Mouse (Mus musculus) CH12.LX (cell line): Measurements from ENCODE around the gene Krtap13. TPM values are rescaled to one million over a fixed set of nuclear protein-coding genes. Genes with fewer than 3 reads are reported as not detected.

Experiments
- polyA plus RNA-seq: library from polyadenylated mRNA; unstranded; fragments of >175 nt; gene quantifications from 2 replicates; pipeline ENCODE4 v1.2.1, GENCODE M21; 2012; ENCODE audit warnings: low read depth; ENCODE audit not compliant: insufficient read length
- total RNA-seq, 2 experiments: library from RNA; depleted of rRNA; stranded (reverse); fragments of 300-350 nt in 1 of 2; fragments of >200 nt in 1 of 2; gene quantifications; 2 replicates each; pipeline ENCODE4 v1.2.3; 2012 to 2014

Gene Krtap13
- total and polyA plus RNA-seq, 3 experiments = not detected

Other genes starting within 250 kb of the Krtap13 start
Only the 20 nearest of the 21 such genes appear.
- gene Cldn8, start 188.5 kb downstream of the Krtap13 start, total RNA-seq (2012; rRNA removed) = not detected in 2 replicates
- not detected in 2 replicates for gene Cldn8, start 188.5 kb downstream of the Krtap13 start, total RNA-seq (2014; rRNA removed)
- gene Cldn8, start 188.5 kb downstream of the Krtap13 start, polyA plus RNA-seq = not detected in 2 replicates
- not detected in 2 replicates for gene Krtap24-1, start 139.4 kb downstream of the Krtap13 start, total RNA-seq (2012; rRNA removed)
- gene Krtap24-1, start 139.4 kb downstream of the Krtap13 start, total RNA-seq (2014; rRNA removed) = not detected in 2 replicates
- gene Krtap24-1, start 139.4 kb downstream of the Krtap13 start, polyA plus RNA-seq = not detected in 2 replicates
- gene 2310079G19Rik, start 124.0 kb downstream of the Krtap13 start, total RNA-seq (2012; rRNA removed) = not detected in 2 replicates
- gene 2310079G19Rik, start 124.0 kb downstream of the Krtap13 start, total RNA-seq (2014; rRNA removed) = not detected in 2 replicates
- not detected in 2 replicates for gene 2310079G19Rik, start 124.0 kb downstream of the Krtap13 start, polyA plus RNA-seq
- gene Krtap26-1, start 103.8 kb downstream of the Krtap13 start, total RNA-seq (2012; rRNA removed) = not detected in 2 replicates
- gene Krtap26-1, start 103.8 kb downstream of the Krtap13 start, total RNA-seq (2014; rRNA removed) = not detected in 2 replicates
- gene Krtap26-1, start 103.8 kb downstream of the Krtap13 start, polyA plus RNA-seq = not detected in 2 replicates
- gene Krtap27-1, start 80.0 kb downstream of the Krtap13 start, total RNA-seq (2012; rRNA removed) = not detected in 2 replicates
- gene Krtap27-1, start 80.0 kb downstream of the Krtap13 start, total RNA-seq (2014; rRNA removed) = not detected in 2 replicates
- gene Krtap27-1, start 80.0 kb downstream of the Krtap13 start, polyA plus RNA-seq = not detected in 2 replicates
- gene 2310061N02Rik, start 43.7 kb downstream of the Krtap13 start, total RNA-seq (2012; rRNA removed) = not detected in 2 replicates
- gene 2310061N02Rik, start 43.7 kb downstream of the Krtap13 start, total RNA-seq (2014; rRNA removed) = not detected in 2 replicates
- not detected in 2 replicates for gene 2310061N02Rik, start 43.7 kb downstream of the Krtap13 start, polyA plus RNA-seq
- gene Krtap13-1, start 22.8 kb downstream of the Krtap13 start, total RNA-seq (2012; rRNA removed) = not detected in 2 replicates
- not detected in 2 replicates for gene Krtap13-1, start 22.8 kb downstream of the Krtap13 start, total RNA-seq (2014; rRNA removed)
- gene Krtap13-1, start 22.8 kb downstream of the Krtap13 start, polyA plus RNA-seq = not detected in 2 replicates
- not detected in 2 replicates for gene 2310034C09Rik, start 7.2 kb upstream of the Krtap13 start, total RNA-seq (2012; rRNA removed)
- not detected in 2 replicates for gene 2310034C09Rik, start 7.2 kb upstream of the Krtap13 start, total RNA-seq (2014; rRNA removed)
- gene 2310034C09Rik, start 7.2 kb upstream of the Krtap13 start, polyA plus RNA-seq = not detected in 2 replicates
- not detected in 2 replicates for gene 2310057N15Rik, start 22.6 kb upstream of the Krtap13 start, total RNA-seq (2012; rRNA removed)
- gene 2310057N15Rik, start 22.6 kb upstream of the Krtap13 start, total RNA-seq (2014; rRNA removed) = not detected in 2 replicates
- not detected in 2 replicates for gene 2310057N15Rik, start 22.6 kb upstream of the Krtap13 start, polyA plus RNA-seq
- gene Gm5965, start 26.3 kb upstream of the Krtap13 start, total RNA-seq (2012; rRNA removed) = not detected in 2 replicates
- not detected in 2 replicates for gene Gm5965, start 26.3 kb upstream of the Krtap13 start, total RNA-seq (2014; rRNA removed)
- gene Gm5965, start 26.3 kb upstream of the Krtap13 start, polyA plus RNA-seq = not detected in 2 replicates
- gene Gm20741, start 60.6 kb upstream of the Krtap13 start, total RNA-seq (2012; rRNA removed) = not detected in 2 replicates
- not detected in 2 replicates for gene Gm20741, start 60.6 kb upstream of the Krtap13 start, total RNA-seq (2014; rRNA removed)
- not detected in 2 replicates for gene Gm20741, start 60.6 kb upstream of the Krtap13 start, polyA plus RNA-seq
- gene Krtap15, start 68.6 kb upstream of the Krtap13 start, total RNA-seq (2012; rRNA removed) = not detected in 2 replicates
- not detected in 2 replicates for gene Krtap15, start 68.6 kb upstream of the Krtap13 start, total RNA-seq (2014; rRNA removed)
- gene Krtap15, start 68.6 kb upstream of the Krtap13 start, polyA plus RNA-seq = not detected in 2 replicates
- not detected in 2 replicates for gene Krtap14, start 74.5 kb upstream of the Krtap13 start, total RNA-seq (2012; rRNA removed)
- gene Krtap14, start 74.5 kb upstream of the Krtap13 start, total RNA-seq (2014; rRNA removed) = not detected in 2 replicates
- gene Krtap14, start 74.5 kb upstream of the Krtap13 start, polyA plus RNA-seq = not detected in 2 replicates
- gene Krtap19-1, start 117.8 kb upstream of the Krtap13 start, total RNA-seq (2012; rRNA removed) = not detected in 2 replicates
- gene Krtap19-1, start 117.8 kb upstream of the Krtap13 start, total RNA-seq (2014; rRNA removed) = not detected in 2 replicates
- gene Krtap19-1, start 117.8 kb upstream of the Krtap13 start, polyA plus RNA-seq = not detected in 2 replicates
- not detected in 2 replicates for gene Krtap19-2, start 122.6 kb upstream of the Krtap13 start, total RNA-seq (2012; rRNA removed)
- gene Krtap19-2, start 122.6 kb upstream of the Krtap13 start, total RNA-seq (2014; rRNA removed) = not detected in 2 replicates
- gene Krtap19-2, start 122.6 kb upstream of the Krtap13 start, polyA plus RNA-seq = not detected in 2 replicates
- gene Krtap19-3, start 126.4 kb upstream of the Krtap13 start, total RNA-seq (2012; rRNA removed) = not detected in 2 replicates
- gene Krtap19-3, start 126.4 kb upstream of the Krtap13 start, total RNA-seq (2014; rRNA removed) = not detected in 2 replicates
- gene Krtap19-3, start 126.4 kb upstream of the Krtap13 start, polyA plus RNA-seq = not detected in 2 replicates
- gene Krtap19-4, start 133.5 kb upstream of the Krtap13 start, total RNA-seq (2012; rRNA removed) = not detected in 2 replicates
- not detected in 2 replicates for gene Krtap19-4, start 133.5 kb upstream of the Krtap13 start, total RNA-seq (2014; rRNA removed)
- not detected in 2 replicates for gene Krtap19-4, start 133.5 kb upstream of the Krtap13 start, polyA plus RNA-seq
- gene Krtap19-5, start 144.8 kb upstream of the Krtap13 start, total RNA-seq (2012; rRNA removed) = not detected in 2 replicates
- gene Krtap19-5, start 144.8 kb upstream of the Krtap13 start, total RNA-seq (2014; rRNA removed) = not detected in 2 replicates
- gene Krtap19-5, start 144.8 kb upstream of the Krtap13 start, polyA plus RNA-seq = not detected in 2 replicates
- gene Krtap19-9b, start 180.6 kb upstream of the Krtap13 start, total RNA-seq (2012; rRNA removed) = not detected in 2 replicates
- gene Krtap19-9b, start 180.6 kb upstream of the Krtap13 start, total RNA-seq (2014; rRNA removed) = not detected in 2 replicates
- not detected in 2 replicates for gene Krtap19-9b, start 180.6 kb upstream of the Krtap13 start, polyA plus RNA-seq
- not detected in 2 replicates for gene Krtap16-3, start 211.2 kb upstream of the Krtap13 start, total RNA-seq (2012; rRNA removed)
- not detected in 2 replicates for gene Krtap16-3, start 211.2 kb upstream of the Krtap13 start, total RNA-seq (2014; rRNA removed)
- not detected in 2 replicates for gene Krtap16-3, start 211.2 kb upstream of the Krtap13 start, polyA plus RNA-seq